Mouse (Mus musculus) lung, postnatal 0 days (tissue): ENCODE data around the gene Trank1. TPM values are rescaled to one million over a fixed set of nuclear protein-coding genes. Genes with fewer than 3 reads are reported as not detected.
A peak's percentile ranks its signal among the peaks of the same experiment; 100 is the strongest.

Experiments
- ATAC-seq: fragments of 200-750 bp; cut with Nextera tagmentation; 2 replicates; pipeline ENCODE4 v1.8.0; 2017; ENCODE audit warnings: moderate library complexity
- DNase-seq: peaks from one replicate; pipeline ENCODE4 v3.0.0-alpha.2; 2016; ENCODE audit warnings: low spot score
- H3K27ac ChIP-seq: fragments of 300-500 bp; sonication (generic); 2 replicates; pipeline ENCODE4 v1.5.1; 2014; ENCODE audit warnings: antibody characterized with exemption, mild to moderate bottlenecking, low read length, mixed read lengths
- H3K27me3 ChIP-seq: fragments of 300-500 bp; sonication (generic); replicated peaks from 2 replicates; pipeline ENCODE4 v1.6.1; 2014; ENCODE audit warnings: low read length, mixed read lengths; ENCODE audit not compliant: insufficient read depth
- H3K36me3 ChIP-seq: fragments of 300-500 bp; sonication (generic); 2 replicates; pipeline ENCODE4 v1.6.1; 2014; ENCODE audit warnings: low read length, mixed read lengths; ENCODE audit not compliant: insufficient read depth
- H3K4me1 ChIP-seq: fragments of 300-500 bp; sonication (generic); 2 replicates; pipeline ENCODE4 v1.6.1; 2014; ENCODE audit warnings: antibody characterized with exemption, low read depth, low read length, mixed read lengths; ENCODE audit not compliant: insufficient read depth
- H3K4me2 ChIP-seq: fragments of 300-500 bp; sonication (generic); replicated peaks from 2 replicates; pipeline ENCODE4 v1.6.1; 2014; ENCODE audit warnings: low read depth, mild to moderate bottlenecking, low read length, moderate library complexity, mixed read lengths
- H3K4me3 ChIP-seq: fragments of 300-500 bp; sonication (generic); 2 replicates; pipeline ENCODE4 v1.5.1; 2014; ENCODE audit warnings: low read depth, low read length
- H3K9ac ChIP-seq: fragments of 300-500 bp; sonication (generic); replicated peaks from 2 replicates; pipeline ENCODE4 v1.6.1; 2014; ENCODE audit warnings: low read depth, mild to moderate bottlenecking
- H3K9me3 ChIP-seq: fragments of 300-500 bp; sonication (generic); 2 replicates; pipeline ENCODE4 v1.6.1; 2016; ENCODE audit warnings: low read length, mixed read lengths
- CTCF ChIP-seq: IDR thresholded peaks from 2 replicates; pipeline ENCODE4 v1.5.1; 2016; ENCODE audit warnings: antibody characterized with exemption, mild to moderate bottlenecking
- EP300 ChIP-seq: IDR thresholded peaks from 2 replicates; pipeline ENCODE4 v1.6.1; 2016; ENCODE audit warnings: antibody characterized with exemption, mild to moderate bottlenecking, control low read depth
- WGBS: fragments of 180-500 bp; shearing (Covaris S2); extraction: QIAGEN DNeasy Blood & Tissue Kit; methylation state at CpG from one replicate; pipeline ENCODE4 v1.1.7; 2014; 5-methylcytosine and 5-hydroxymethylcytosine counted together
- polyA plus RNA-seq: library from polyadenylated mRNA; unstranded; fragments of >200 nt; fragmentation: Nextera tagmentation; extraction: Ambion mirVana; gene quantifications from 2 replicates; pipeline ENCODE4 v1.2.1, GENCODE M21; 2015

Trank1 gene
- polyA plus RNA-seq, 1 experiment from 2014 or later, result 0.08 TPM

DNA sequence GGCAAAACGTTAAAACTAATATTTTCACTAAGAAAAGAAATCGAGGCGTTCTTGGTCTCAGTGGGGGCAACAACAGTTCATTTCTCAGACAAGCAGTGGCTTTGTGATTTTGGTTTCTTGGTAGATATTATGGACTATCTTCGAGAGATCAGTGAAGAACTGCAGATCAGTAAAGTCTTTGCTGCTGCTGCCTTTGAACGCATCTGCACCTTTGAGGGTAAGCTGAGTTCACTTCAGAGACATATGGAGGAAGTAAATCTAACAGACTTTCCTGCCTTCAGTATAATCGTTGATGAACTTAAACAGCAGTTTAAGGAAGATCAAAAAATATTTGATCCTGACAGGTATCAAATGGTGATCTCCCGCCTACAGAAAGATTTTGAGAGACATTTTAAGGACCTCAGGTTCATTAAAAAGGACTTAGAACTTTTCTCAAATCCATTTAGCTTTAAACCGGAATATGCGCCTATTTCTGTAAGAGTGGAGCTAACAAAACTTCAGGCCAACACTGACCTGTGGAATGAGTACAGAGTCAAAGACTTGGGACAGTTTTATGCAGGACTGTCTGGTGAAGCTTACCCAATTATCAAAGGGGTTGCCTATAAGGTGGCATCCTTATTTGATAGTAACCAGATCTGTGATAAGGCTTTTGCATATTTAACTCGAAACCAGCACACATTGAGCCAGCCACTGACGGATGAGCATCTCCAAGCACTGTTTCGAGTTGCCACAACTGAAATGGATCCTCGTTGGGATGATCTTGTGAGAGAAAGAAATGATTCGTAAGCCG lies 38.3 kb upstream of the Trank1 start:
- H3K36me3 ChIP-seq, result no peaks in the 10 kb centered on the region
- peak overlapping the region; percentile 89 for H3K9ac ChIP-seq
- ATAC-seq, result no peak
- H3K4me1 ChIP-seq, result peaks cover 26% of the 10 kb centered on the region; the same call in 1 of the 2 replicates
- DNase-seq, result no peak
- H3K4me3 ChIP-seq, result peak overlapping the region; percentile 64
- TF ChIP-seq EP300 (no peak), CTCF (no peak)
- no peak overlapping the region for H3K27ac ChIP-seq
- 51% methylated on average over 15 of the region's 15 CpGs for WGBS
- no peaks in the 10 kb centered on the region for H3K9me3 ChIP-seq
- no peaks in the 10 kb centered on the region for H3K27me3 ChIP-seq
- H3K4me2 ChIP-seq, result peak overlapping the region; percentile 70

DNA sequence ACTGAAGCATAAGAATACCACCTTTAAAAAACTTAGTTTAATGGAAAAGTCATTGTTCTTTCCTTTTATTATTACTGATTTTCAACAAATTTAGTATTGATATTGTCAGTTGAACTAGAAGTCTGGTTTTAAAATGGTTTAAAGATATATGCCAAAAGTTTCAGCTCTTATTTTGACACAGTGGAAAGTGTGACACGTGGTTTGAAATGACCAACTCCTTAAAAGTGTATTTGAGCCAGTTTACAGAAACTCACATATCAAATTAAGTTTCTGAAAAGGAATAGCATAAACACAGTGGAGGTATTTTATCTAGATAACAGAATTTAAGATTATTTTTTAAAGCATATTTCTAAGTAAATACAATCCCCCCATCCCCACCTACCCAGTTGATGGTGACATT lies 37.6 kb upstream of the Trank1 start:
- no peak overlapping the region for H3K9ac ChIP-seq
- H3K4me1 ChIP-seq, result peaks cover 26% of the 10 kb centered on the region; the same call in 1 of the 2 replicates
- H3K36me3 ChIP-seq, result no peaks in the 10 kb centered on the region
- WGBS, result 47% methylated on average over 1 of the region's 1 CpGs
- no peak for ATAC-seq
- H3K4me3 ChIP-seq, result no peak overlapping the region
- TF ChIP-seq CTCF (no peak), EP300 (no peak)
- no peak overlapping the region for H3K27ac ChIP-seq
- no peaks in the 10 kb centered on the region for H3K9me3 ChIP-seq
- H3K4me2 ChIP-seq, result peak overlapping the region; percentile 70; the same call in 1 of the 2 replicates
- no peaks in the 10 kb centered on the region for H3K27me3 ChIP-seq
- DNase-seq, result no peak

DNA sequence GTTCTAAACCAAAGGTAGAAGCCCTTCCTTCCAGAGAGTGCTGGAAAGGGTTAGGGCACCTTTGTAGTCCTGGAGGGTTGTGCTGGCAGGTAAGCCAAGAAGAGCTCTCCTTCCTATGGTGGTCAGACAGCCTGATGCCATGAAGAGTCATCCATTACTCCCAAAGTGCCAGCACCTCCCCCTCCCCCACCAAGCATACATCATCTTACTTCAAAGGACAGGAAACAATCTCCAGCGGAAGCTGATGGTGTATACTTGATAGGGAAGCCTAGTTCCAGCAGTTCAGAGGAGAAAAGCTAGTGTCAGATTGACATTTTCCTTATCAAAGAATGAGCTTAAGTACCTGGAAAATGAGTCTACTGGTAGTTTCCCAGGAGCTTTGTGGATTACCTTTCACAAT lies 36.4 kb upstream of the Trank1 start:
- Histone ChIP-seq H3K36me3 (no peaks in the 10 kb centered on the region), H3K27me3 (no peaks in the 10 kb centered on the region), H3K4me3 (no peak overlapping the region), H3K4me2 (peak overlapping the region; percentile 32), H3K4me1 (peaks cover 26% of the 10 kb centered on the region; the same call in 1 of the 2 replicates), H3K27ac (no peak overlapping the region), H3K9me3 (no peaks in the 10 kb centered on the region), H3K9ac (peak overlapping the region; percentile 2; the same call in 1 of the 2 replicates)
- TF ChIP-seq EP300, result 0 out of 2 replicates have a peak, but pooled peaks have one; percentile 12
- no peak for TF ChIP-seq CTCF
- WGBS, result 24% methylated on average over 1 of the region's 1 CpGs
- DNase-seq, result peak; percentile 32
- ATAC-seq, result no peak

DNA sequence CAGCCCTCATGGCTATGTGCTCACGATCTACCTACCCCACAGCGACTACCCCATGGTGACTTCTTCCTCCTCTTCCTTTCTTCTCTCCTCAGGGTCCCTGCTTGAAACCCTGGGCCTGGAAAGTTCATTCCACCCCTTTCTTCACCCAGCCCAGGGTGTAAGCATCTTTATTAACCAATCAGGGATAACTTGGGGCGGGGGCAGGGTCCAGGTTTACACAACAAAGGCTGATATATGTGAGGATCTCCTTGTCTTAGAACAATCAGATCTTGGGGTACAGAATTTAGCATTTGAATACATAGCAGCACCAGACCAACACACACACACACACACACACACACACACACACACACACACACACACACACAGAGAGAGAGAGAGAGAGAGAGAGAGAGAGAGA lies 26.5 kb upstream of the Trank1 start:
- Histone ChIP-seq H3K27ac (no peak overlapping the region), H3K36me3 (no peaks in the 10 kb centered on the region), H3K4me1 (no peaks in the 10 kb centered on the region), H3K9me3 (no peaks in the 10 kb centered on the region), H3K4me3 (no peak overlapping the region), H3K9ac (no peak overlapping the region), H3K4me2 (no peak overlapping the region), H3K27me3 (no peaks in the 10 kb centered on the region)
- 55% methylated on average over 3 of the region's 3 CpGs for WGBS
- no peak for ATAC-seq
- DNase-seq, result no peak
- no peak for TF ChIP-seq CTCF
- no peak for TF ChIP-seq EP300

DNA sequence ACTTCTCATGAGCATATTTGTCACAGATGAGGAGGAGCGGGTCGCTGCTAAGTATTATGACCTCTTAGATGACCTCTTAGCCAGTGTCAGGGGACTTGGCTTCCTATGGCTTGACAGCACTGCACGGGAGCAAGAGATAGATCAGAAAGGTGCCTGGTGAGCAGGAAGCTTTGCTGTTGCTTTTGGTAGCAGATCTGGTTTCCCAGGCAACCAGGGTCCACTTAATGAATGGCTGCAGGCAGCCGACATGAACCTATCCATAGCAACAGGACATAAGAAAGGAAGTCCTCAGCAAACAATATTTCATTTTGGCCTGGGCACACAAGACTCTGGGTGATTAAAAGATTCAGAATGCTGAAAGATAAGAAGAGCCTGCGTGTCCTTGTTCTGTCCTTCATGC lies 25.9 kb upstream of the Trank1 start:
- ATAC-seq (no peak), DNase-seq (no peak)
- Histone ChIP-seq H3K36me3 (no peaks in the 10 kb centered on the region), H3K4me2 (no peak overlapping the region), H3K27me3 (no peaks in the 10 kb centered on the region), H3K4me1 (no peaks in the 10 kb centered on the region), H3K4me3 (no peak overlapping the region), H3K9me3 (no peaks in the 10 kb centered on the region), H3K27ac (no peak overlapping the region), H3K9ac (no peak overlapping the region)
- TF ChIP-seq CTCF (no peak), EP300 (no peak)
- WGBS, result 9% methylated on average over 5 of the region's 5 CpGs

DNA sequence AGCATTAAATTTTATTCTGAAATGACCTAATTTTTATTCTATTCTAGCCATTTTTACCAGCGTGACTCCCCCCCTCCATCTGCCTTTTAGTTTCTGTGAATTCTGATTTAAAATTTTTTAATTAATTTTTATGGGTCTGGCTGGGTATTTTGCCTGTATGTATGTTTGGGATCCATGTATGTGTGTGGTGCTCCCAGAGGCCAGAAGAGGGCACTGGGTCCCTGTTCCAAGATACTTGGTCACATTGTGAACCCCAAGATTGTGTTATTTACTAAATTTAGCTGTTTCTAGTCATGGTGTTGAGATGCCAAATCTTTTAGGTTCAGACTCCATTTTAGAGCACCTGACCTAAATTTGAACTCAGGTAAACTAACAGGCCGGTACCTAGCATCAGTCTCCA lies 25.1 kb upstream of the Trank1 start:
- H3K4me3 ChIP-seq, result no peak overlapping the region
- H3K36me3 ChIP-seq, result no peaks in the 10 kb centered on the region
- no peaks in the 10 kb centered on the region for H3K9me3 ChIP-seq
- ATAC-seq (no peak), DNase-seq (no peak)
- no peak overlapping the region for H3K4me2 ChIP-seq
- no peaks in the 10 kb centered on the region for H3K27me3 ChIP-seq
- no peaks in the 10 kb centered on the region for H3K4me1 ChIP-seq
- H3K9ac ChIP-seq, result no peak overlapping the region
- WGBS, result 79% methylated on average over 2 of the region's 2 CpGs
- no peak overlapping the region for H3K27ac ChIP-seq
- TF ChIP-seq CTCF, result no peak
- TF ChIP-seq EP300, result no peak
